Mouse (Mus musculus) 3T3-L1 (cell line): ENCODE data around the gene Wdr25.
A peak's percentile ranks its signal among the peaks of the same experiment; 100 is the strongest.

Experiments
- DNase-seq: peaks from one replicate; pipeline ENCODE4 v3.0.0-alpha.2; 2015; ENCODE audit warnings: low read depth, low spot score

The Wdr25 gene

GRCm38 (mm10) chr12:108984471-108984870 is 91.0 kb downstream of the Wdr25 start:
- DNase-seq = peak; percentile 74

DNA sequence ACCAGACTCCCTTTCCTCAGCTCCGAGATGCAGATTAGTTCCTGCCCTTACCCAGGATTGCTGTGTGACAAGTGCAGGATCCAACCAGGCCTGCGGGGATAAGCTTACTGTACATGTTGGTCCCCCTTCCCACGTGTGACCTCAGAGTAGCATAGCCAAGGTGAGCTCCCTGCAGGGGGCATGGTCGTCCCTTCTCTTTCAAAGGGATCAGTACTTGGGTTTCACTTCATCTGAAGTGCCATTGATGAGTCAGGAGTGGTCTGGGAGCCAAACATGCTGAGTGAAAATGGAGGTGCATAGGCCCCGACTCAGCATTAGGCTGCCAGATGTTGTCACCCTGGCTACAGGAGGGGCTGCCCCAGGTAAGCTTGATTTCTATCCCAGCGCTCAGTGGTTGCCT is 91.6 kb downstream of the Wdr25 start:
- peak; percentile 38 for DNase-seq

DNA sequence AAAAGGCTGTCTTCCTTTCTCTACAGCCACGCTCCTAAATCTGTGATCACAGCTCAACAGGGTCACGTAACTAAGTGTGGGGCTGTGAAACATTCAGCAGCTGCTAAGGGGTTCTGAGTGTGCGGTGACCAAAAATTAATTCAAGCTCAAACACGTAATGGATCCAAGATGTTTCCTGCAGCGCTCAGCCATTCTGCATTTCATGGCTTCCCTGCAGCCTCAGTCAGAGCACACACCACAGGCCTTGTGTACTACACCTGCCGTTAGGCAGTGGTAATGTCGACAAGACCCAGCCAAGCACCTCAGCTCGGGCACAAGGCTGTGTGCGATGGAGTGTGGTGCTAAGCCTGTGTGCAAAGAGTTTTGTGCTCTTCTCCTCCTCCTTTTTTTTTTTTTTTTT is 94.0 kb downstream of the Wdr25 start:
- no peak for DNase-seq

- DNase-seq = no peak
Measured at GRCm38 (mm10) chr12:108990425-108990824, 97.0 kb downstream of the Wdr25 start.

DNA sequence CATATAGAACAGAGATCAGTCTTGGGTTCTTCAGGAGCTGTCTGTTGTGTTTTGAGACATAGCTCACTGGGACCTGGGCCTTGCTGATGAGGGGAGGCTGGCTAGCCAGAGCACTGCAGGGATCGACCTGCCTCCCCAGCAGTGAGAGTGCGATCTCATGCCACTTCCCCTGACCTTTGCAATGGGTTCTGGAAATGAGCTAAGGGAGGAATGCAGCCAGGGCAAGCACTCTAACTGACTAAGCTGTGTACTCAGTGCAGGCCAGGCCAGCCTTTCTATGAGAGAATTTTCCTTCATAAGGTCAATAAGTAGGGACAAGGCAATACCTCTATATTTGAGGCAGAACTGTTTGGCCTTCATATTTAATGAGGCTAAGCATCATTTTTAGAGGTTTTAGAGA is 99.6 kb downstream of the Wdr25 start:
- no peak for DNase-seq

GRCm38 (mm10) chr12:108994436-108995031 is 101.1 kb downstream of the Wdr25 start:
- peak; percentile 82 for DNase-seq

DNA sequence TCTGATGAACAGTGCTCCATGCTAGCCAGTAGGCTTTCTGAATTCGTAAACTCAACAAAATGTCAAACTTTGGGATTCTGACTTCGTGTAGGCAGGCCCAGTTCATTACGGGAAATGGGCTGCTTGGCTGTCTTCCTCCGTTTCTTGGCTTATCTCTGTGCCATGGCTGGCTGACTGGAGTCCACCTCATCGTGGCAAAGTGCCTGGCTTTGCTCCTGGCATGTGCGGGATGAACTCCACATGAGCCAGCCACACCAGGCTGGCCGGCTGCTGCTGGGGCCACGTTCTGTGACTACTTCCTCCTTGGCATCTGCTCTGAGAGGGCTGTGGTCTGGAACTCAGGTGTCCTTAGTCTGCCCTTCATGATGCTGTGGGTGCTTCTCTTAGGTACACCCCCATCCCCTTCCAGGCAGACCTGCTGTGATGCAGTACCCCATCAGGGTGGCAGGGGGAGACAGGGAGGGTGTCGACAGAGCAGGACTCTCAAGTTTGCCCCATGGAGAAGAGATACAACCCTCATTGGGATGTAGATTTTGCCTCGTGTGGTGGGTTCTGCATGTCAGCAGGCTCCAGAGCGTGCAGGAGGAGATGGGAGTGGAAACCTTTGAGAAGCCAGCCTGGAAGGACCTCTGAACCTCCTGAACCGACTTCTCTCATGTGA is 102.7 kb downstream of the Wdr25 start:
- no peak for DNase-seq

GRCm38 (mm10) chr12:108997249-108997648 is 103.8 kb downstream of the Wdr25 start:
- no peak for DNase-seq

GRCm38 (mm10) chr12:109002978-109003377 is 109.5 kb downstream of the Wdr25 start:
- no peak for DNase-seq

GRCm38 (mm10) chr12:109010070-109010649 is 116.7 kb downstream of the Wdr25 start:
- no peak for DNase-seq

DNA sequence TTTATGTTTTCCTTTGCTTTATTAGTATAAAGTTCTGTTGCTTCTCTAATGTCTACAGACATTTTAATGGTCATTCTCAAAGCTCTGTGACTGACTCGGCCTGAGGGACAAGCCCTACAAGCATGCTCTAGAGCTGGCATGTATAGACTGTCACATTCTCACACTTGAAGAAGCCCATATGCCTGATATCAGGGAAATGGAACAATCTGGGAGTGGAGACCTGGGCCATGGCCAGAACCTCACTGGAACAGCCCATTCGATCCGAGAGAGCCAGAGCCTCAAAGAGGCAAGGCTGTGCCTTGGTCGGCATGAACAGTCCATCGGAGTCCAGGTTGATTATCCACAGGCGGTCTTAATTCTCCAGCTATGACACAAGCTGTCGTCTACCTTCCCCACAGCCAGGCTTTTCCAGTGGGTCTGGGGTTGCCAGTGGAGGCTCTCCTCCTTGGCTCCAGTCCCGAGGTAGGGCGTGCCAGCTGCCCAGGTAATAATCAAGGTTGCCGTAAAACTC is 128.8 kb downstream of the Wdr25 start:
- no peak for DNase-seq

DNA sequence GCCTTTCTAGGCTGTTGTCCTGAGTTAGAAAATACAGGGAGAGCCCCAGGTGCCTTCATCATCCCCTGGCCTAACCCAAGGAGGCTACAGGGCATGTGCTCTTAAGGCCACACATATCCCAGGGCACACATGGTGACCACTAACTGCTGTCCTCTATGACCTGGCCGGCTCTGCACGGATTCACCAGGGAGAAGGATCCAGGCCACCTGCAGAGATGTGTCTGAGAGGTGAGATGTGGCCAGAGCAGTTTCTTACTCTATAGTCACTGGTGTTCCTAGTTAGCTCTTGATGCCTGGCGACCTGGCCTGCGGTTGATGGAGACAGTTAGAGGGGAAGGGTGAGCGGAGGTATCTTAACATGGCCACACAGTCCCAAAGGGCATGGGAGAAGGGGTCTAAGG is 129.5 kb downstream of the Wdr25 start:
- no peak for DNase-seq

DNA sequence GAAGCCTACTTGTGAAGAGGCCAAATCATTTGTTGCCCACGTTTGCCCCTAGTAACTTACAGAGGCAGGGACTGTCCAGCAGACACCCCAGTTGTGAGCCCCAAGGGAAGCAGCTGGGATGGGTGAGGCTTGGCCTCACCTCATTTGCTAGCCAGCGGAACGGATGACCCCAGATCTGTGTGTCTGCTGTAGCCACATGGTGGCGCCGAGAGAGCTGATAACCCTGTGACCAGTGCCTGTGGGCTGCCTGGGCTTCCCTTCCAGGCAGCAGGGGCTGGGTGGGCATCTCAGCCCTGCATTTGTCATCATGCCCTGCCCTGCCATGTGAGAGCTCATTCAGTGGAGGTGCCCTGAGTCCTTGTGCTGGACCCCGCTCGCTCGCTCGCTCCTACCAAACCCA is 130.3 kb downstream of the Wdr25 start:
- DNase-seq = no peak

DNA sequence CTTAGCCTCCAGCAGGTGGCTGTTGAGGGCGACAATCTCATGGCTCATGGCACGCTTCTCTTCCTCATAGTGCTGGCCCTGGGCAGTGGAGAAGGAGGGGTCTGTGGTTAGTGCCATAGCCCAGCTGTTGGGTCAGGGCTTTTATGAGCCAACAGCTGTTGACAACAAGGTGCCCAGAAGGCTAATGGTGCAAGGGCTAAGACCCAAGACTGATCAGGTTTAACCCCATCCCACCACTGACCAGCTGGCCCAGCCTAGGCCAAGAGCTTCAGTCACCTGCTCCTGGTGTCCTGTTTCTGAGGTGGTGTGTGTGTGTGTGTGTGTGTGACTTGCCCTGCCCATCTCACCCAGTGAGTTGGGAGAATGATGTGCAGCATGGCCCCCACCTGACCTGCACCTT is 143.6 kb downstream of the Wdr25 start:
- no peak for DNase-seq

GRCm38 (mm10) chr12:109038179-109038819 is 144.9 kb downstream of the Wdr25 start:
- no peak for DNase-seq

DNA sequence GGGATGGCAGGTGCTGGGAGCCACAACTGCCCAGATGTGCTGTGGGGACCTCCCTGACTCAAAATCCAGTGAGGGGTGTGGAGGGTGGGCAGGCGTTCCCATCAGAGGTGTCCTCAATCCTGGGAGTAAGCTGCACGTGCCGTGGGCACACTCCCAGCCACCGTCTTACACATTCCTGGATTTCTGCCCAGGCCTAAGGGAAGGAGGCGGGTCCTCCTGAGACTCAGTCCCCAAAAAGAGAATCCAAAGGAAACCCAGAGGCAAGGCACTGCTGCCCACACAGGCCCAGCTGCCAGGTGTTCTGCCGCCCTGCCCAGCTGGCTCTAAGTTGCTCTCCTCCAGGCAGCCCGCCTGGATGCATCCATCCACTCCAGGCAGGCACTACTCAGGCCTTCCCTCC is 145.9 kb downstream of the Wdr25 start:
- peak; percentile 18 for DNase-seq

- DNase-seq = peak; percentile 66
Measured at GRCm38 (mm10) chr12:109044497-109044896, 151.1 kb downstream of the Wdr25 start.

DNA sequence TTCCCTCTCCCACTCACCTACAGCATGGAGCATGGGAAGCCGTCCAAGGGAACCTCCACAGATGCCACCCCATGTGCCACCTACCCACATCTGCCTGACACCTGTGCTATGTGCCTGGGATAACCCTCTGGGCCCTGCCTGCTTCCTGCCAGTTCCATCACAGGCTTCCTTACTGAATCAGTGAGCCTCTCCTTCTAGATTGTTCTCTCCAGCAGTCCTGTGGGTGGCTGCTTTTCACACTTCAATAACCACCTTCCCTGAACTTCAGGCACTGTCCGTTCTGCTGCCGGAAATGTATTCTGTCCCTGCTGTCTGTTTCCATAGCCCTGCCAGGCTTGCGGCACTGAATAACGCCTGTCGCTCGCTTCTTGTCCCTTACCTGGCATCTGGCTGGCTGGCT is 152.2 kb downstream of the Wdr25 start:
- no peak for DNase-seq

DNA sequence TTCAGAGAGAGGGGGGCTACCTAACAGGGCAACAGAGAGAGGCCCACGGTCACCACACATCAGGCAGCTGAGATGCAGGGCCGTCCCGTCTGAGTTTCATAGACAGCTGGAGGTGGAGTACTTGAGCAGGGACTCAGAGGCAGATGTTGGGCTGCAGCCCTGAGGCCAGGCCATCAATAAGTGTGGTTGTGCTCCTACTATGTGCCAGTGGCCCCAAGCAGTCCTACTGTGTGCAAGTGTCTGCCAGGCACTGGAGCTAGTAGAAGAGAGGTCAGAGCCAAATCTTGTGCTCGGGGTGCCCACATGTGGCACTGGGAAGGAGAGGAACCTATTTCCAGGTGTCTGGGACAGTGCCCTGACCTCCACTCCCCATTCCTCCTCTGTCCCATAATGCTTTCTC is 156.5 kb downstream of the Wdr25 start:
- DNase-seq = no peak

- DNase-seq = no peak
Measured at GRCm38 (mm10) chr12:109053020-109053806, 159.8 kb downstream of the Wdr25 start.

DNA sequence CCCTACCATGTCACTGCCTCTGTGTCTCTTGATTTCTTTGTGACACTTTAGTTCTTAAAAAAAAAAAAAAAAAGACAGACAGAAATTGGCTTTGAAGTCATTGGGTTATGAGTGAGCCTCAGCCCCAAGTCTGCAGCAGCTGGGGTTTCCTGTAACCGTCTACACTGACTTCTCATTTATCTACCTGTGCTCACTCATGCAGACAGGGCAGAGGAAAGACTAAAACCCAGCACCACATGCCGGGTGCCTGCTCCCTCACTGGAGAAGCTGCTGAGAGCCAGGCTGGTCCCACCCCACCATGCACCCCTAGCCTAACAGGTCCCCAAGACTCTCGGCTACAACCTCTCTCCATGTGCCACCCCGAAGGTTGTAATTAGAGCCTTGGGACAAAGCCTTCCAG is 164.3 kb downstream of the Wdr25 start:
- no peak for DNase-seq

DNA sequence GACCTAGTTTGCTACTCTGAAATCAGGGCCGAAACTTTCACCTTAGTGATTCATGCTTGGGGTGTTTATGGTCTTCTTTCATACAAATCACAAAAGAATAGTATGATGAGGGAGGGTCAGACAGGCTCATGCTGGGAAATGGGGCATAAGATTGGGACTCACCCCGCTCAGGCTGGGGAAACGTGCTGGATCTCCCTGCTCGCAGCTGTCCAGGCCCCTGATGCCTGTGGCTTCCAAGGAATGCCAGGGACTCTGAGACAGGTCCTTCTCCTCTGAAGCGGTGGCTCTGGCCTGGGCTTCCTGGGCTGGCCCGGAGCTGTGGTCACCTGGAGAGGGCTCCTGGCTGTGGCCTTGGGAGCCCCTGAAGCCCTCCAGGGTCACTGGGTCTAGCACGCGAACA is 165.2 kb downstream of the Wdr25 start:
- DNase-seq = no peak
